Mouse (Mus musculus) CD4-positive, CD25-positive, alpha-beta regulatory T cell, adult 9 weeks (primary cell): ENCODE data around the gene Ubn2. TPM values are rescaled to one million over a fixed set of nuclear protein-coding genes. Genes with fewer than 3 reads are reported as not detected.

Experiments used
- polyA plus RNA-seq: library from polyadenylated mRNA; unstranded; fragments of 100-300 nt; shearing (Covaris generic); gene quantifications from one replicate; pipeline ENCODE4 v1.2.1, GENCODE M21; 2017

Gene Ubn2
- 12.2 TPM for polyA plus RNA-seq

DNA sequence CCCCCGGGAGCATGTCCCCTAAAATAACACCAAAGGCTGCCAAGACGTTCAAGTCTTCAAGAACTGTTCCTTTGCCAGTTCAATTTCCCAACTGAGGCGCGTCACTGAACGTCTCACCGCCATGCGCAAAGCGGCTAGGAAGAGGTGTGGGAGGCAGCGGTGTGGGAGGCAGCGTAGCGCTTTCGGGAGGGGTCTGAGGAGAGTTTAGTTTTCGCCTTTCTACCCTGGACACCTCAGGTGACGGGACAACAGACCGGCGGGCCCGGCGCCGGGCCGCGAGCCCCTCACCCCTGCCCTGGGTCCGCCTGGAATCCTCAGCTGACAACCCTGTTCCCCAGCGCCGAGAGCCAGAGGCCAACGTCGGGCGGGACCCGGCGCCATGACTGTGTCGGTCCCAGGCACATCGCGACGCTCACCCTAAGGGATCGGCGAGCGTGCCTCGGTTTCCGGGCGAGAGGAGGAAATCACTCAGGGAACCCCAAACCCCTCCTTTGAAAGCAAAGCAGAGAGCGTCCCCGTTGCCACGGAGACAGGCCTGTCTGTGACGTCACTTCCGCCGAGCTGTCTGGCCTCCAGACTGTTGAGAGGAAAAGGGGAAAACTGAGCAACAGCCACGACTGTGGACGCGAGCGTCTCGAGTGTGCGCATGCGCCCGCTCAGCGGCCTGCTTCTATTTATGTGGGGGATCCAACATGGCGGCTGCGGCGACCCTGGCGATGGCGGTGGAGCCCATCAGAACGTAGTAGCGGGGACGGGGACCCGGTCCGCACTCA, at the start of gene Ubn2:
Gene Ubn2 (plus strand): TSS at position 690 of the 773 bp plus-strand sequence.

GRCm38 (mm10) chr6:38533428-38534405, 100.0 kb downstream of the Ubn2 start, which contains the start of gene Fmc1:
TSS of gene Fmc1 (plus strand) at chr6:38533502.

DNA sequence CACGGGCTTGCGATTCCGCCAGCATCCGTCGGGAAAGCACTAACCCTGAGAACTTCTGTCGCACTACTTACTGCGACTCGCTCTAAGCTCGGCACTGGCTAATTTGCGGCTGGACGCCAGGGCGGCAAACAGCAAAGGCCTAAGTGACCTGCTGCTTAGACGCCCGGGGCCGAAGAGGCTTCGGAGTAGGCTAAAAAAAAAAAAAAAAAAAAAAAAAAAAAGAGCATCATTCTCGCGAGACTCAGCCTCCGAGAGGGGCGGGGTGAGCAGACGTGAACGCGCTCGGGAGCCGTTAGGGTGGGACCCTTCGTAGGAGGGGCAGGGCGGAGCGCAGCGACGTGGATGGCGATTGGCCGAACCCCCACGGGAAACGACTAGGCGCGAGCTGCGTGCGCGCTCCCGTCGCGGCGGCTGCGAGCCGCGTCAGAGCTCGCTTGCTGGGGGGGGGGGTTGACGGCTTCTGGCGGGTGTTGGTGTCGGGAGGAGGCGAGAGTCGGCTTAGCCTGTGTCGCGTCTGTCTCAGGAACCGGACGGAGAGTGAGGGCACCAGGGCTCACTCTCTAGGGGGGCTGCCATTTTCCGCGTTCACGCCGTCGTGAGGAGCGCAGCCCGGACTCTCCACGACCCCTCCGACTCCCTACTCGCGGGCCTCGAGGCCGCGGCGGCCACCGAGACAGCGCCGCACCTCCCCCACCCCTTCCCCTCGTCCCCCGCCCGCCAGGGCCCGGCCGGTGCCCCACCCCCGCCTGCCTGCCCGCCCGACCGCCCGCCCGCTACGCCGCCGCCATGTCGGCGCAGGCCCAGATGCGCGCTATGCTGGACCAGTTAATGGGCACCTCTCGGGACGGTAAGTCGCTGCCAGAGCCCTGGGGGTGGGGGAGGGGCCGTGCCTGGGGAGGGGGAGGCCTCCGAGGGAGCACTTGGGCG, 117.6 kb downstream of the Ubn2 start, which contains the start of gene Luc7l2:
Gene Luc7l2 (plus strand): TSS at position 273 of the 927 bp plus-strand sequence.

Other genes with a start within 250 kb of the Ubn2 start
- 0.12 TPM for gene D630045J12Rik, start 179.9 kb upstream of the Ubn2 start, polyA plus RNA-seq
- 0.42 TPM for gene Zc3hav1l, start 134.7 kb upstream of the Ubn2 start, polyA plus RNA-seq
- 94.5 TPM for gene Zc3hav1, start 79.3 kb upstream of the Ubn2 start, polyA plus RNA-seq
- gene Ttc26, start 52.5 kb upstream of the Ubn2 start, polyA plus RNA-seq = 0.42 TPM
- 65.6 TPM for gene Fmc1, start 99.6 kb downstream of the Ubn2 start, polyA plus RNA-seq
- 38.3 TPM for gene Luc7l2, start 117.4 kb downstream of the Ubn2 start, polyA plus RNA-seq
- 0.10 TPM for gene Klrg2, start 203.3 kb downstream of the Ubn2 start, polyA plus RNA-seq
- not detected for gene Clec2l, start 229.1 kb downstream of the Ubn2 start, polyA plus RNA-seq